Mouse (Mus musculus) E14TG2a.4 (cell line): Measurements from ENCODE around the gene Vwf.

Source experiments
- H3K27me3 ChIP-seq: 2 replicates; pipeline ENCODE4 v1.6.1; 2014; ENCODE audit warnings: low read length, control low read depth; ENCODE audit not compliant: insufficient read depth
- H3K36me3 ChIP-seq: 2 replicates; pipeline ENCODE4 v1.6.1; 2014; ENCODE audit warnings: low read length, control low read depth; ENCODE audit not compliant: insufficient read depth
- H3K4me1 ChIP-seq: replicated peaks from 2 replicates; pipeline ENCODE4 v1.6.1; 2014; ENCODE audit warnings: low read depth, low read length, control low read depth
- H3K4me3 ChIP-seq: replicated peaks from 2 replicates; pipeline ENCODE4 v1.5.1; 2014; ENCODE audit warnings: mild to moderate bottlenecking, low read length
- H3K9me3 ChIP-seq: 2 replicates; pipeline ENCODE4 v1.6.1; 2014; ENCODE audit warnings: low read length, control low read depth
- CTCF ChIP-seq: conservative IDR thresholded peaks from 2 replicates; pipeline ENCODE4 v1.5.1; 2014; ENCODE audit warnings: low read length
- NANOG ChIP-seq: IDR thresholded peaks from 2 replicates; pipeline ENCODE4 v1.6.1; 2014; ENCODE audit warnings: borderline replicate concordance, low read length, mixed read lengths
- POU5F1 ChIP-seq: IDR thresholded peaks from 2 replicates; pipeline ENCODE4 v1.6.1; 2014; ENCODE audit warnings: low read length, borderline replicate concordance

Vwf gene

GRCm38 (mm10) chr6:125594311-125594710, 47.7 kb downstream of the Vwf start:
- peaks cover 30% of the 10 kb centered on the region for H3K27me3 ChIP-seq
- 0 out of 2 replicates have a peak overlapping the region, but pooled peaks have one; percentile 7 for H3K4me3 ChIP-seq
- peaks cover 94% of the 10 kb centered on the region for H3K4me1 ChIP-seq
- TF ChIP-seq POU5F1 (no peak), CTCF (no peak), NANOG (no peak)
- H3K36me3 ChIP-seq: no peaks in the 10 kb centered on the region
- H3K9me3 ChIP-seq: no peaks in the 10 kb centered on the region

- Histone ChIP-seq H3K4me1 (peaks cover 94% of the 10 kb centered on the region), H3K36me3 (no peaks in the 10 kb centered on the region), H3K27me3 (peaks cover 25% of the 10 kb centered on the region), H3K4me3 (no peak overlapping the region), H3K9me3 (no peaks in the 10 kb centered on the region)
- no peak for TF ChIP-seq NANOG
- TF ChIP-seq CTCF: no peak
- no peak for TF ChIP-seq POU5F1
Observed at GRCm38 (mm10) chr6:125594825-125595224, 48.3 kb downstream of the Vwf start.

- Histone ChIP-seq H3K36me3 (no peaks in the 10 kb centered on the region), H3K4me1 (peaks cover 85% of the 10 kb centered on the region), H3K4me3 (no peak overlapping the region), H3K27me3 (peaks cover 22% of the 10 kb centered on the region), H3K9me3 (no peaks in the 10 kb centered on the region)
- TF ChIP-seq POU5F1: no peak
Observed at GRCm38 (mm10) chr6:125596701-125597318, 50.2 kb downstream of the Vwf start.

- TF ChIP-seq POU5F1 (no peak), NANOG (no peak), CTCF (no peak)
- Histone ChIP-seq H3K4me3 (no peak overlapping the region), H3K4me1 (peaks cover 82% of the 10 kb centered on the region), H3K9me3 (no peaks in the 10 kb centered on the region), H3K36me3 (no peaks in the 10 kb centered on the region), H3K27me3 (peaks cover 22% of the 10 kb centered on the region)
Observed at GRCm38 (mm10) chr6:125597716-125598115, 51.1 kb downstream of the Vwf start.

- H3K9me3 ChIP-seq: no peaks in the 10 kb centered on the region
- H3K4me3 ChIP-seq: peak overlapping the region; percentile 43; the same call in 1 of the 2 replicates
- H3K4me1 ChIP-seq: peaks cover 75% of the 10 kb centered on the region
- no peaks in the 10 kb centered on the region for H3K36me3 ChIP-seq
- TF ChIP-seq CTCF: peak; percentile 97
- no peak for TF ChIP-seq POU5F1
- TF ChIP-seq NANOG: no peak
- H3K27me3 ChIP-seq: peaks cover 20% of the 10 kb centered on the region
Observed at GRCm38 (mm10) chr6:125600036-125600558, 53.5 kb downstream of the Vwf start.

GRCm38 (mm10) chr6:125600669-125601068, 54.1 kb downstream of the Vwf start:
- no peaks in the 10 kb centered on the region for H3K36me3 ChIP-seq
- H3K4me1 ChIP-seq: peaks cover 71% of the 10 kb centered on the region
- H3K27me3 ChIP-seq: peaks cover 24% of the 10 kb centered on the region
- H3K4me3 ChIP-seq: no peak overlapping the region
- TF ChIP-seq POU5F1: no peak
- no peak for TF ChIP-seq NANOG
- no peak for TF ChIP-seq CTCF
- H3K9me3 ChIP-seq: no peaks in the 10 kb centered on the region

- H3K4me3 ChIP-seq: no peak overlapping the region
- no peak for TF ChIP-seq CTCF
- TF ChIP-seq NANOG: no peak
- TF ChIP-seq POU5F1: no peak
- peaks cover 28% of the 10 kb centered on the region for H3K27me3 ChIP-seq
- H3K36me3 ChIP-seq: no peaks in the 10 kb centered on the region
- H3K9me3 ChIP-seq: no peaks in the 10 kb centered on the region
- peaks cover 66% of the 10 kb centered on the region for H3K4me1 ChIP-seq
Observed at GRCm38 (mm10) chr6:125601190-125601589, 54.6 kb downstream of the Vwf start.

GRCm38 (mm10) chr6:125601748-125602147, 55.2 kb downstream of the Vwf start:
- Histone ChIP-seq H3K36me3 (no peaks in the 10 kb centered on the region), H3K9me3 (no peaks in the 10 kb centered on the region), H3K4me3 (no peak overlapping the region), H3K4me1 (peaks cover 62% of the 10 kb centered on the region), H3K27me3 (peaks cover 28% of the 10 kb centered on the region)
- no peak for TF ChIP-seq CTCF
- no peak for TF ChIP-seq POU5F1
- TF ChIP-seq NANOG: no peak

- no peak for TF ChIP-seq CTCF
- no peak for TF ChIP-seq POU5F1
- no peak for TF ChIP-seq NANOG
- Histone ChIP-seq H3K4me1 (peaks cover 56% of the 10 kb centered on the region), H3K9me3 (no peaks in the 10 kb centered on the region), H3K27me3 (peaks cover 27% of the 10 kb centered on the region), H3K4me3 (no peak overlapping the region), H3K36me3 (no peaks in the 10 kb centered on the region)
Observed at GRCm38 (mm10) chr6:125602354-125602753, 55.8 kb downstream of the Vwf start.
